Mouse (Mus musculus) gastrocnemius, postnatal 25 days (tissue): ENCODE measurements around the gene Khnyn. TPM values are rescaled to one million over a fixed set of nuclear protein-coding genes. Genes with fewer than 3 reads are reported as not detected.
A peak's percentile ranks its signal among the peaks of the same experiment; 100 is the strongest.

Experiments used
- DNase-seq: peaks from one replicate; pipeline ENCODE4 v3.0.0; 2022
- long read RNA-seq, 2 experiments: library from polyadenylated mRNA; stranded (forward); transcript quantifications; one replicate each; pipeline ENCODE4 v2.0.0; 2021
- total RNA-seq, 2 experiments: library from RNA; stranded (reverse); gene quantifications; 1 replicate in 1 of 2; 2 replicates in 1 of 2; pipeline ENCODE4 v1.2.3; 2021

Gene Khnyn
- total RNA-seq, result 1 to 10 TPM; 7.0 to 9.1 TPM
- long read RNA-seq, experiment 1, partial matches to known transcripts, result 0 of 3 reads
- long read RNA-seq, experiment 1, other reads (novel, unspliced or antisense), result 2 of 3 reads
- long read RNA-seq, experiment 2, partial matches to known transcripts, result 0 of 4 reads
- long read RNA-seq, experiment 2, other reads (novel, unspliced or antisense), result 1 of 4 reads

- peak; percentile 95 for DNase-seq
Measured at GRCm38 (mm10) chr14:55884713-55885113, at the start of gene Khnyn. Gene Khnyn, plus strand, starts transcription at chr14:55884947.

- no peak for DNase-seq
Measured at GRCm38 (mm10) chr14:55838312-55838711, 46.4 kb upstream of the Khnyn start.

- DNase-seq, result no peak
Measured at GRCm38 (mm10) chr14:55838740-55839139, 46.0 kb upstream of the Khnyn start.

GRCm38 (mm10) chr14:55840853-55841366 lies 43.8 kb upstream of the Khnyn start:
- DNase-seq, result no peak

GRCm38 (mm10) chr14:55842794-55843193 lies 42.0 kb upstream of the Khnyn start:
- no peak for DNase-seq

- no peak for DNase-seq
Measured at GRCm38 (mm10) chr14:55845506-55846294, 39.0 kb upstream of the Khnyn start.

GRCm38 (mm10) chr14:55850885-55851284 lies 33.9 kb upstream of the Khnyn start:
- DNase-seq, result no peak

GRCm38 (mm10) chr14:55852646-55853551 lies 31.8 kb upstream of the Khnyn start:
- DNase-seq, result no peak

- peak; percentile 78 for DNase-seq
Measured at GRCm38 (mm10) chr14:55853621-55854285, 31.0 kb upstream of the Khnyn start, which contains the start of gene Nynrin. Gene Nynrin, plus strand, starts transcription at chr14:55854010.

GRCm38 (mm10) chr14:55854406-55855100 lies 30.2 kb upstream of the Khnyn start:
- no peak for DNase-seq

- DNase-seq, result no peak
Measured at GRCm38 (mm10) chr14:55855101-55855561, 29.6 kb upstream of the Khnyn start.

- no peak for DNase-seq
Measured at GRCm38 (mm10) chr14:55857588-55857987, 27.2 kb upstream of the Khnyn start.

GRCm38 (mm10) chr14:55862186-55862585 lies 22.6 kb upstream of the Khnyn start:
- no peak for DNase-seq

GRCm38 (mm10) chr14:55862970-55863369 lies 21.8 kb upstream of the Khnyn start:
- DNase-seq, result no peak

- DNase-seq, result peak; percentile 68
Measured at GRCm38 (mm10) chr14:55863773-55864172, 21.0 kb upstream of the Khnyn start.

- no peak for DNase-seq
Measured at GRCm38 (mm10) chr14:55866962-55867361, 17.8 kb upstream of the Khnyn start.

GRCm38 (mm10) chr14:55868230-55869026 lies 16.3 kb upstream of the Khnyn start:
- DNase-seq, result no peak

GRCm38 (mm10) chr14:55869538-55869937 lies 15.2 kb upstream of the Khnyn start:
- no peak for DNase-seq

GRCm38 (mm10) chr14:55872039-55872438 lies 12.7 kb upstream of the Khnyn start:
- DNase-seq, result no peak

GRCm38 (mm10) chr14:55872551-55872950 lies 12.2 kb upstream of the Khnyn start:
- DNase-seq, result no peak
